Mouse (Mus musculus): Measurements from ENCODE around the gene Kcnip4. TPM values are rescaled to one million over a fixed set of nuclear protein-coding genes. Genes with fewer than 3 reads are reported as not detected.
A peak's percentile ranks its signal among the peaks of the same experiment; 100 is the strongest.

Gene Kcnip4
- polyA plus RNA-seq, 1 experiment: 0.06 TPM

- no peak overlapping the region for H3K4me3 ChIP-seq
- TF ChIP-seq TCF12 (IDR thresholded peaks at IDR 0.05; ENCODE audit: insufficient read depth, poor library complexity, severe bottlenecking) (no peak), MYOG (IDR thresholded peaks at IDR 0.05; ENCODE audit: control insufficient read depth in 1 of 3, insufficient read depth in 1 of 3, insufficient read length in 2 of 3, low read depth in 2 of 3) (no peak), USF1 (IDR thresholded peaks at IDR 0.05; ENCODE audit: low read depth) (no peak), CEBPB (IDR thresholded peaks at IDR 0.05; ENCODE audit: insufficient read depth, poor library complexity, severe bottlenecking) (0 out of 2 replicates have a peak, but pooled peaks have one; percentile 59), E2F4 (IDR thresholded peaks at IDR 0.05; ENCODE audit: insufficient read depth) (no peak), MYOD1 (IDR thresholded peaks at IDR 0.05; ENCODE audit: control insufficient read depth in 1 of 3, insufficient read length in 2 of 3, low read depth in 2 of 3) (no peak), MAX (IDR thresholded peaks at IDR 0.05; ENCODE audit: low read depth) (no peak)
- H3ac ChIP-seq (ENCODE audit: control insufficient read depth, insufficient read length): no peak overlapping the region
- H3K79me2 ChIP-seq (ENCODE audit: control insufficient read depth, insufficient read depth): no peaks in the 10 kb centered on the region
- no peak overlapping the region for H3K4me2 ChIP-seq (ENCODE audit: low read depth)
- no peaks in the 10 kb centered on the region for H3K27me3 ChIP-seq (ENCODE audit: control insufficient read depth, insufficient read depth, insufficient read length)
- H3K36me3 ChIP-seq (ENCODE audit: control insufficient read depth, insufficient read depth): no peaks in the 10 kb centered on the region
These were observed 1105.0 kb downstream of the Kcnip4 start for GRCm38 (mm10) chr5:48419741-48420140.

DNA sequence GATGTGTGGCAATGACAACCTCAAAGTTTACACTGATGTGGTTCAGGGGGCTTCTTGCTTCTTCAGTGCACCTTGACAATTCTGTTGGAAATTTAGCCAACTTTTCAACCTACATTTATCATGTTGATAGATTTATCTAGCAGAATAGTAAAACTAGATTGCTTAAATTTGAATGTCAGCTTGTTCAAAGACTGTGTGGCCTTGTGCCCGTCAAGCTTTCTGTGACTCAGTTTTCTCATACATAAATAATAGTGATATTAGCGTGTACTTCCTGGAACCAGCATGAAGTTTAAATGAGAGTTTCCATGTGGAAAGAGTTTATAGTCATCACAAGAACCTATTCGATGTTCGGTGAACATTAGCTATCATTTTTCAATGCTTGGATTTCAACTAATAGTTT is 1112.4 kb downstream of the Kcnip4 start:
- Histone ChIP-seq H3K4me3 (no peak overlapping the region), H3K79me2 (ENCODE audit: control insufficient read depth, insufficient read depth) (no peaks in the 10 kb centered on the region), H3K27me3 (ENCODE audit: control insufficient read depth, insufficient read depth, insufficient read length) (no peaks in the 10 kb centered on the region), H3ac (ENCODE audit: control insufficient read depth, insufficient read length) (no peak overlapping the region), H3K4me2 (ENCODE audit: low read depth) (no peak overlapping the region), H3K36me3 (ENCODE audit: control insufficient read depth, insufficient read depth) (no peaks in the 10 kb centered on the region)
- TF ChIP-seq SRF (IDR thresholded peaks at IDR 0.05; ENCODE audit: control insufficient read depth, insufficient read length, low read depth) (no peak), POLR2AphosphoS2 (IDR thresholded peaks at IDR 0.05; ENCODE audit: insufficient read length, low read depth) (no peak), MYOG (IDR thresholded peaks at IDR 0.05; ENCODE audit: control insufficient read depth in 1 of 3, insufficient read depth in 1 of 3, insufficient read length in 2 of 3, low read depth in 2 of 3) (no peak), E2F4 (IDR thresholded peaks at IDR 0.05; ENCODE audit: insufficient read depth) (no peak), REST (IDR thresholded peaks at IDR 0.05; ENCODE audit: insufficient read depth, insufficient read length) (no peak), MYOD1 (IDR thresholded peaks at IDR 0.05; ENCODE audit: control insufficient read depth in 1 of 3, insufficient read length in 2 of 3, low read depth in 2 of 3) (no peak), USF1 (IDR thresholded peaks at IDR 0.05; ENCODE audit: low read depth) (no peak), TCF3 (IDR thresholded peaks at IDR 0.05; ENCODE audit: insufficient read length, low read depth) (no peak), TCF12 (IDR thresholded peaks at IDR 0.05; ENCODE audit: insufficient read depth, poor library complexity, severe bottlenecking) (no peak), MAX (IDR thresholded peaks at IDR 0.05; ENCODE audit: low read depth) (no peak), POLR2A (IDR thresholded peaks at IDR 0.05; ENCODE audit: insufficient read length, low read depth) (no peak), CEBPB (IDR thresholded peaks at IDR 0.05; ENCODE audit: insufficient read depth, poor library complexity, severe bottlenecking) (no peak)

DNA sequence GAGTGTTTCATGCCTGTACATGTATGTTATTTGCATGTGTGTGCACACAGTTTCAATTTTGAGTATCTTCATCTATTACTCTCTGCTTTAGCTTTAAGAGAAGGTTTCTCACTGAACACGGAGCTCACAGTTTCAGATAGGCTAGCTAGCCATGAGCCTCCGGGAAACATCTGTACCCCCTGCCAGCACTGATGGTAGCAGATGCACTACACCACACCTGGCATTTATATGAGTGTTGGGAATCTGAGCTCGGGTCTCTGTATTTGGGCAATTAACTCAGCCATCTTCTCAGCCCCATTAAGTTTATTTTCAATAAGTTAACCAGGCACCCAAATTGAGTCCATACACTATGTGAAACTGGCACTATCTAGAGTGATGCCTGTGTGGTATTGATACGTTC is 1113.2 kb downstream of the Kcnip4 start:
- Histone ChIP-seq H3K27me3 (ENCODE audit: control insufficient read depth, insufficient read depth, insufficient read length) (no peaks in the 10 kb centered on the region), H3K79me2 (ENCODE audit: control insufficient read depth, insufficient read depth) (no peaks in the 10 kb centered on the region), H3ac (ENCODE audit: control insufficient read depth, insufficient read length) (no peak overlapping the region), H3K36me3 (ENCODE audit: control insufficient read depth, insufficient read depth) (no peaks in the 10 kb centered on the region), H3K4me2 (ENCODE audit: low read depth) (no peak overlapping the region), H3K4me3 (no peak overlapping the region)
- no peak for TF ChIP-seq SRF (IDR thresholded peaks at IDR 0.05; ENCODE audit: control insufficient read depth, insufficient read length, low read depth)
- TF ChIP-seq E2F4 (IDR thresholded peaks at IDR 0.05; ENCODE audit: insufficient read depth): no peak
- TF ChIP-seq MYOG (IDR thresholded peaks at IDR 0.05; ENCODE audit: control insufficient read depth in 1 of 3, insufficient read depth in 1 of 3, insufficient read length in 2 of 3, low read depth in 2 of 3): no peak
- no peak for TF ChIP-seq CEBPB (IDR thresholded peaks at IDR 0.05; ENCODE audit: insufficient read depth, poor library complexity, severe bottlenecking)
- TF ChIP-seq MYOD1 (IDR thresholded peaks at IDR 0.05; ENCODE audit: control insufficient read depth in 1 of 3, insufficient read length in 2 of 3, low read depth in 2 of 3): no peak
- no peak for TF ChIP-seq TCF3 (IDR thresholded peaks at IDR 0.05; ENCODE audit: insufficient read length, low read depth)
- no peak for TF ChIP-seq USF1 (IDR thresholded peaks at IDR 0.05; ENCODE audit: low read depth)
- TF ChIP-seq POLR2A (IDR thresholded peaks at IDR 0.05; ENCODE audit: insufficient read length, low read depth): no peak

DNA sequence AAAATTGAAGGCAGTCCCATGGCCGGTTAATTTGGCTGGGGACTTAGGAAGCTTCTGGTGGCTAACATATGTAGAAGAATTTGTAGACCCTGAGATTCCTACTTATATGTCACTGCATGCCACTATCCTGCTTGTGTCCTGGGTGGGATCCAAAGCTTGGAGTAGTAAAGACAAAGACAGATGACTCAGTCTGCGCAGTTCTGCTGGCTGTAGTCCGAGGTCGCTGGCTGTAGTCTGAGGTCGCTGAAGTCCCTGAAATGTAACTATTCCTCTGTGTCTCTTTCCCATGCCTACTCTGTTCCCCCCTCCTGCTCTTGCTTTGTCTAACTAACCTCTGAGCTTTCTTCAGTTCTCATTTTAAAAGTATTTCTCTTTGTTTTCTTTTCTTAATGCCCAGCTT is 1114.4 kb downstream of the Kcnip4 start:
- Histone ChIP-seq H3K4me2 (ENCODE audit: low read depth) (no peak overlapping the region), H3K27me3 (ENCODE audit: control insufficient read depth, insufficient read depth, insufficient read length) (no peaks in the 10 kb centered on the region), H3K79me2 (ENCODE audit: control insufficient read depth, insufficient read depth) (no peaks in the 10 kb centered on the region), H3K4me3 (no peak overlapping the region), H3ac (ENCODE audit: control insufficient read depth, insufficient read length) (no peak overlapping the region), H3K36me3 (ENCODE audit: control insufficient read depth, insufficient read depth) (no peaks in the 10 kb centered on the region)
- no peak for TF ChIP-seq E2F4 (IDR thresholded peaks at IDR 0.05; ENCODE audit: insufficient read depth)

DNA sequence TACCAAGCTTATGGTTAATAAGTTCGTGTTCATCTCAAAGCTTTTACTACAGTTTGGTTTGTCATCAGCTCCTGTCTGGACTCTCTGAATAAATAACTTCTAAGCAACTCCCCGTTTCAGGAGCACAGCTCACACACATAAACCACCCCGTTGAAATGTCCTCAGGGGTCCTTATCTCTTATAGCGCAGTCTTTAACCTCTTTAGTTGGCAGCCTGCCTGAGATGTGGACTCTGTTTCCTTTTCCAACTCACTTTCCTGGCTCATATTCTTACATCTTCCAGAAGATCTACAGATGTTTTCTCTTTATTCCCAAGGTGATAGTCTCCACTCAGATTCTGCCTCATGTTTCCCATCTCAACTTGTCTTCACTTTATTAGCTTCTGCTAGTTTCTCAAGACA is 1116.4 kb downstream of the Kcnip4 start:
- H3K79me2 ChIP-seq (ENCODE audit: control insufficient read depth, insufficient read depth): no peaks in the 10 kb centered on the region
- TF ChIP-seq MAX (IDR thresholded peaks at IDR 0.05; ENCODE audit: low read depth) (no peak), POLR2AphosphoS2 (IDR thresholded peaks at IDR 0.05; ENCODE audit: insufficient read length, low read depth) (no peak), USF1 (IDR thresholded peaks at IDR 0.05; ENCODE audit: low read depth) (no peak), REST (IDR thresholded peaks at IDR 0.05; ENCODE audit: insufficient read depth, insufficient read length) (no peak), MYOG (IDR thresholded peaks at IDR 0.05; ENCODE audit: control insufficient read depth in 1 of 3, insufficient read depth in 1 of 3, insufficient read length in 2 of 3, low read depth in 2 of 3) (no peak)
- peaks cover 7% of the 10 kb centered on the region for H3K36me3 ChIP-seq (ENCODE audit: control insufficient read depth, insufficient read depth)
- no peak overlapping the region for H3K4me3 ChIP-seq
- no peak overlapping the region for H3ac ChIP-seq (ENCODE audit: control insufficient read depth, insufficient read length)
- H3K27me3 ChIP-seq (ENCODE audit: control insufficient read depth, insufficient read depth, insufficient read length): no peaks in the 10 kb centered on the region
- no peak overlapping the region for H3K4me2 ChIP-seq (ENCODE audit: low read depth)

All from myocyte (in vitro differentiated cells).